Mouse (Mus musculus): ENCODE data around the gene Cntn5.

GRCm38 (mm10) chr9:9718145-9718544 is 1186.4 kb downstream of the Cntn5 start:
- no peak for TF ChIP-seq POLR2A (IDR thresholded peaks at IDR 0.05; ENCODE audit: borderline replicate concordance, low read depth, low read length)
- no peak for TF ChIP-seq CTCF (IDR thresholded peaks at IDR 0.05; ENCODE audit: low read depth, low read length)

Data from bone marrow macrophage, adult 2 months (primary cell).